ENCODE assay signal across 12 mouse cellular contexts in genomic region chr4:35165947-35166346, GRCm38 (mm10). TPM values are rescaled to one million over a fixed set of nuclear protein-coding genes. Genes with fewer than 3 reads are reported as not detected.
DNase-seq lines count a peak whose midpoint lies in the region; ATAC-seq and TF ChIP-seq lines count a peak whose summit lies in the region.
"Had no signal": no experiment of that assay in that cellular context is flagged by ENCODE, and none has a peak within 500 bp of the region (broad histone marks: within the 10 kb centered on the region; RNA-seq: fewer than 3 reads in every experiment).

No protein-coding gene starts in this region.

- no peak for TF ChIP-seq CTCF in intestine, postnatal 0 days (IDR thresholded peaks at IDR 0.05; ENCODE audit: low read depth)

- H3K4me2 ChIP-seq in intestine, postnatal 0 days (replicated peaks; ENCODE audit: low read depth), result peak overlapping the region; percentile 25; the same call in 1 of the 2 replicates
- H3K4me2 ChIP-seq: hindbrain, embryonic 12.5 days; limb, embryonic 13.5 days had no signal

- 37% methylated on average over 3 of the region's 3 CpGs for WGBS in intestine, postnatal 0 days

- DNase-seq in 3134 (ENCODE audit: extremely low read depth, insufficient read length, low spot score), result peak; percentile 24
- no peak for DNase-seq in ES-E14 (ENCODE audit: low read depth, low spot score)
- peak; percentile 16 for DNase-seq in lung, postnatal 25 days (ENCODE audit: low spot score)
- DNase-seq in left cerebral cortex, postnatal 10 days (ENCODE audit: extremely low spot score in 1 of 2, low spot score in 2 of 2), result no peak
- DNase-seq in urinary bladder, postnatal 10 days (ENCODE audit: low spot score), result no peak
- DNase-seq in ovary, adult 18-20 months (ENCODE audit: low spot score), result no peak
- DNase-seq: cerebellum, postnatal 36 days; thymus, postnatal 4 days had no signal

- no peak overlapping the region for H3K27ac ChIP-seq in ES-E14 (ENCODE audit: insufficient read depth, low read depth, low read length, poor library complexity, severe bottlenecking)
- H3K27ac ChIP-seq in intestine, postnatal 0 days (ENCODE audit: low read depth, low read length), result no peak overlapping the region
- H3K27ac ChIP-seq: hindbrain, embryonic 12.5 days; limb, embryonic 13.5 days had no signal

- H3K4me1 ChIP-seq in ES-E14 (ENCODE audit: control insufficient read depth in 2 of 2, insufficient read depth in 2 of 2, low read length in 2 of 2, poor library complexity in 1 of 2), result no peaks in the 10 kb centered on the region
- H3K4me1 ChIP-seq in intestine, postnatal 0 days (replicated peaks; ENCODE audit: control insufficient read depth, insufficient read depth, low read length), result no peaks in the 10 kb centered on the region; the same call in 1 of the 2 replicates
- H3K4me1 ChIP-seq: hindbrain, embryonic 12.5 days had no signal

- H3K9me3 ChIP-seq in ES-E14 (ENCODE audit: control insufficient read depth, insufficient read depth, low read depth, low read length), result no peaks in the 10 kb centered on the region
- no peaks in the 10 kb centered on the region for H3K9me3 ChIP-seq in intestine, postnatal 0 days (ENCODE audit: control insufficient read depth)
- H3K9me3 ChIP-seq: hindbrain, embryonic 12.5 days; limb, embryonic 13.5 days had no signal

- ATAC-seq in intestine, postnatal 0 days, result peak; percentile 61; the same call in 1 of the 2 replicates

- H3K9ac ChIP-seq in ES-E14 (ENCODE audit: insufficient read depth, low read depth, low read length, poor library complexity, severe bottlenecking), result no peak overlapping the region
- H3K9ac ChIP-seq in intestine, postnatal 0 days (ENCODE audit: low read depth, low read length), result no peak overlapping the region
- H3K9ac ChIP-seq: hindbrain, embryonic 12.5 days; limb, embryonic 13.5 days had no signal

- H3K36me3 ChIP-seq in ES-E14 (ENCODE audit: control insufficient read depth, insufficient read depth, low read length, poor library complexity, severe bottlenecking), result no peaks in the 10 kb centered on the region
- H3K36me3 ChIP-seq in intestine, postnatal 0 days (ENCODE audit: control insufficient read depth, insufficient read depth), result no peaks in the 10 kb centered on the region
- H3K36me3 ChIP-seq: hindbrain, embryonic 12.5 days; limb, embryonic 13.5 days had no signal

- in situ Hi-C loops in ES-E14 (cut with MboI; ENCODE audit: low sequenced_read_pairs in 2 of 2, unreplicated experiment in 2 of 2), result no loop called here

- intact Hi-C loops in left cerebral cortex, postnatal 10 days (cut with DNase I), result no loop called here

- no peaks in the 10 kb centered on the region for H3K27me3 ChIP-seq in intestine, postnatal 0 days (replicated peaks; ENCODE audit: control insufficient read depth, insufficient read depth, low read length)
- H3K27me3 ChIP-seq: hindbrain, embryonic 12.5 days; limb, embryonic 13.5 days had no signal

- H3K4me3 ChIP-seq in ES-E14 (ENCODE audit: insufficient read depth in 1 of 2, low read depth in 1 of 2, low read length in 2 of 2, poor library complexity in 1 of 2, severe bottlenecking in 1 of 2), result no peak overlapping the region
- H3K4me3 ChIP-seq in intestine, postnatal 0 days (ENCODE audit: low read depth, low read length), result no peak overlapping the region
- H3K4me3 ChIP-seq: hindbrain, embryonic 12.5 days; limb, embryonic 13.5 days had no signal

TF ChIP-seq in ES-E14, 5 proteins besides CTCF, POLR2A, EP300 and RAD21:
- TF ChIP-seq MAFK (IDR thresholded peaks at IDR 0.05; ENCODE audit: insufficient read depth, low read depth, low read length) (0 out of 2 replicates have a peak, but pooled peaks have one; percentile 27), CHD2 (IDR thresholded peaks at IDR 0.05; ENCODE audit: low read depth, low read length) (no peak)

RNA-seq across cellular contexts. Expression of gene Mob3b, which starts 8.7 kb away (rescaled TPM):
- total RNA-seq in ES-E14 (2012; rRNA removed), result 8.3 and 10.5 TPM in 2 replicates
- polyA plus RNA-seq in intestine, postnatal 0 days (2015; fragmentation: Nextera tagmentation; extraction: Ambion mirVana), result 21.0 and 21.2 TPM in 2 replicates
- total RNA-seq in left cerebral cortex, postnatal 10 days (2021), result 1 to 10 TPM; 2.0 to 4.0 TPM

RNA-seq across cellular contexts. Expression of gene Ifnk, which starts 14.1 kb away (rescaled TPM):
- total RNA-seq in ES-E14 (2012; rRNA removed), result not detected in 2 replicates
- 0.25 and 0.51 TPM in 2 replicates for polyA plus RNA-seq in intestine, postnatal 0 days (2015; fragmentation: Nextera tagmentation; extraction: Ambion mirVana)
- not detected for total RNA-seq in left cerebral cortex, postnatal 10 days (2021)
- total RNA-seq: layer of hippocampus, postnatal 25 days had no signal
- polyA plus RNA-seq: hindbrain, embryonic 12.5 days had no signal

Comparison
In these comparisons a context has a peak if more than half of its experiments do, and no peak if none do; other contexts are left out.
1. DNase-seq: peak in 3134 (single experiment) and lung, postnatal 25 days (single experiment); none in ES-E14 (single experiment), left cerebral cortex, postnatal 10 days (0 of 2), urinary bladder, postnatal 10 days (single experiment) and ovary, adult 18-20 months (single experiment).